ENCODE assay signal across 10 mouse cellular contexts in genomic region chr19:53507497-53507896, GRCm38 (mm10). TPM values are rescaled to one million over a fixed set of nuclear protein-coding genes. Genes with fewer than 3 reads are reported as not detected.
DNase-seq lines count a peak whose midpoint lies in the region; ATAC-seq and TF ChIP-seq lines count a peak whose summit lies in the region.
"Had no signal": no experiment of that assay in that cellular context is flagged by ENCODE, and none has a peak within 500 bp of the region (broad histone marks: within the 10 kb centered on the region; RNA-seq: fewer than 3 reads in every experiment).

No protein-coding gene starts in this region.

- WGBS in heart, embryonic 12.5 days: 10% methylated on average over 8 of the region's 8 CpGs
- 34% methylated on average over 8 of the region's 8 CpGs for WGBS in liver, embryonic 16.5 days (ENCODE audit: insufficient replicate concordance)

- H3K9me3 ChIP-seq in heart, embryonic 12.5 days (replicated peaks): no peaks in the 10 kb centered on the region
- H3K9me3 ChIP-seq in liver, embryonic 16.5 days (replicated peaks; ENCODE audit: control insufficient read depth, low read length): no peaks in the 10 kb centered on the region
- H3K9me3 ChIP-seq: embryonic facial prominence, embryonic 12.5 days had no signal

- no peaks in the 10 kb centered on the region for H3K27me3 ChIP-seq in heart, embryonic 12.5 days (replicated peaks)
- H3K27me3 ChIP-seq in liver, embryonic 16.5 days (ENCODE audit: control insufficient read depth, insufficient read depth, low read depth, low read length): no peaks in the 10 kb centered on the region
- H3K27me3 ChIP-seq: embryonic facial prominence, embryonic 12.5 days had no signal

- TF ChIP-seq CTCF in left cerebral cortex, adult 2 months (IDR thresholded peaks at IDR 0.05): no peak

- intact Hi-C loops in left cerebral cortex, adult 2 months (cut with DNase I): loop anchor here (2.0 kb wide), 1 partner anchor 79 kb away; no protein-coding TSS in a partner anchor
- intact Hi-C loops in left cerebral cortex, postnatal 14 days (cut with DNase I): no loop called here

- H3K27ac ChIP-seq in left cerebral cortex, adult 2 months: no peak overlapping the region
- H3K27ac ChIP-seq in heart, embryonic 12.5 days (ENCODE audit: poor library complexity, severe bottlenecking): peak overlapping the region; percentile 66
- 0 out of 2 replicates have a peak overlapping the region, but pooled peaks have one; percentile 8 for H3K27ac ChIP-seq in liver, embryonic 16.5 days (ENCODE audit: low read length)
- H3K27ac ChIP-seq: embryonic facial prominence, embryonic 12.5 days had no signal

- no peak overlapping the region for H3K4me3 ChIP-seq in left cerebral cortex, adult 2 months
- H3K4me3 ChIP-seq in heart, embryonic 12.5 days: no peak overlapping the region
- H3K4me3 ChIP-seq in liver, embryonic 16.5 days (ENCODE audit: low read depth, low read length): no peak overlapping the region
- H3K4me3 ChIP-seq: embryonic facial prominence, embryonic 12.5 days; myocyte had no signal

- H3K4me1 ChIP-seq in heart, embryonic 12.5 days (replicated peaks): peaks cover 46% of the 10 kb centered on the region
- H3K4me1 ChIP-seq in liver, embryonic 16.5 days (ENCODE audit: control insufficient read depth, low read depth, low read length): no peaks in the 10 kb centered on the region

- no peaks in the 10 kb centered on the region for H3K36me3 ChIP-seq in heart, embryonic 12.5 days
- no peaks in the 10 kb centered on the region for H3K36me3 ChIP-seq in liver, embryonic 16.5 days (ENCODE audit: control insufficient read depth, insufficient read depth)
- H3K36me3 ChIP-seq: embryonic facial prominence, embryonic 12.5 days had no signal

- peak; percentile 22 for DNase-seq in adrenal gland, adult 2 months
- DNase-seq in adrenal gland, adult 8-10 months: no peak
- peak; percentile 22 to 65 for DNase-seq in left cerebral cortex, adult 2 months (ENCODE audit: extremely low spot score in 1 of 2, low spot score in 2 of 2)
- DNase-seq in left cerebral cortex, postnatal 14 days (ENCODE audit: low spot score in 2 of 2): no peak
- no peak for DNase-seq in B cell, adult 2 months
- DNase-seq in urinary bladder, postnatal 10 days (ENCODE audit: low spot score): no peak

- no peak overlapping the region for H3K9ac ChIP-seq in heart, embryonic 12.5 days
- H3K9ac ChIP-seq in liver, embryonic 16.5 days (ENCODE audit: low read depth, low read length): no peak overlapping the region
- H3K9ac ChIP-seq: embryonic facial prominence, embryonic 12.5 days had no signal

- H3K4me2 ChIP-seq in heart, embryonic 12.5 days: no peak overlapping the region
- no peak overlapping the region for H3K4me2 ChIP-seq in liver, embryonic 16.5 days (ENCODE audit: low read depth, low read length)
- H3K4me2 ChIP-seq: embryonic facial prominence, embryonic 12.5 days had no signal

- ATAC-seq in heart, embryonic 12.5 days (ENCODE audit: insufficient number of reproducible peaks, low FRiP score): peak; percentile 60
- ATAC-seq in liver, embryonic 16.5 days (ENCODE audit: low read depth): peak; percentile 53

RNA-seq across cellular contexts. Expression of gene Dusp5, which starts 21.4 kb away (rescaled TPM):
- 10 to 100 TPM in 1 of 2 experiments, 1 to 10 TPM in 1; 8.8 to 15.3 TPM for total RNA-seq in adrenal gland, adult 2 months (2021)
- 4.5 and 6.5 TPM in 2 replicates for polyA plus RNA-seq in adrenal gland, adult 2 months (2012; rRNA removed)
- total RNA-seq in adrenal gland, adult 8-10 months (2022): 10 to 100 TPM in 1 of 4 experiments, 1 to 10 TPM in 3; 3.9 to 18.8 (median 5.7) TPM
- 10 to 100 TPM; 16.7 to 26.9 TPM for total RNA-seq in left cerebral cortex, adult 2 months (2021)
- 10 to 100 TPM in 1 of 2 experiments, 1 to 10 TPM in 1; 9.1 to 10.6 TPM for total RNA-seq in left cerebral cortex, postnatal 14 days (2021)
- polyA plus RNA-seq in heart, embryonic 12.5 days (2016; fragmentation: Nextera tagmentation; extraction: Ambion mirVana): 12.4 and 14.3 TPM in 2 replicates
- polyA plus RNA-seq in liver, embryonic 16.5 days (2015; fragmentation: Nextera tagmentation; extraction: Ambion mirVana): 1.9 and 2.3 TPM in 2 replicates

Comparison
In these comparisons a context has a peak if more than half of its experiments do, and no peak if none do; other contexts are left out.
1. DNase-seq: peak in adrenal gland, adult 2 months (single experiment) and left cerebral cortex, adult 2 months (2 of 2); none in adrenal gland, adult 8-10 months (single experiment), left cerebral cortex, postnatal 14 days (0 of 2), B cell, adult 2 months (0 of 2) and urinary bladder, postnatal 10 days (single experiment).